Mouse (Mus musculus): ENCODE data around the gene Ndufv1. TPM values are rescaled to one million over a fixed set of nuclear protein-coding genes. Genes with fewer than 3 reads are reported as not detected.
A peak's percentile ranks its signal among the peaks of the same experiment; 100 is the strongest.
"Not testable (repeated sequence)": the region's sequence is repeated elsewhere in the genome, so short reads cannot be mapped to it uniquely, and the experiment has no call there.

Gene Ndufv1
- total RNA-seq, 2 experiments from 2014 or later, result 135 to 223 TPM

- not testable (repeated sequence) for ATAC-seq (replicated peaks; ENCODE audit: poor library complexity)
These were observed 31.5 kb upstream of the Ndufv1 start for GRCm38 (mm10) chr19:4044109-4044508.

GRCm38 (mm10) chr19:4042124-4042523, 29.5 kb upstream of the Ndufv1 start:
- no peak for ATAC-seq (replicated peaks; ENCODE audit: poor library complexity)

GRCm38 (mm10) chr19:4041500-4041899, 28.9 kb upstream of the Ndufv1 start:
- ATAC-seq (replicated peaks; ENCODE audit: poor library complexity), result not testable (repeated sequence)

GRCm38 (mm10) chr19:4040941-4041340, 28.3 kb upstream of the Ndufv1 start:
- ATAC-seq (replicated peaks; ENCODE audit: poor library complexity), result not testable (repeated sequence)

DNA sequence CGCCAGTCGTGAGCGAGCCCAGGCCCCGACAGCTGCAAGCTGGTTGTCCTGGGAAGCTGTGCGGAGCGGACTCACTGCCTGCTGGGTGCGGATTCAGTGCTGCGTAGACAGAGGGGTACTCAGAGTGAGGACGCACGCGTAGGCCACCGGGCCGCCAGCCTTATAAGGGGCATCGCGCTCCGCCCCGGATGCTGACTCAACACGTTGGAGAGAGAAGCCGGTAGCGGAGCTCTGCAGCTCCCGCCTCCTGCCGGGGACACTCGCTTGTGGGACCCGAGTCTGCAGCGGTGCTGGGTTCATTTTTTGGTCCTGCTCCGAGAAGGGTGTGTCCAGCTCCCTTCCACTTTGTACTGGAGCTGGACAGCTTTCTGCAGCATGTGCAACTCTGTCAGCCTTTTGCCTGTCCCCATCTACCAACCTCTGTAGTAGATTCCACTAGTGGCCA, 25.2 kb upstream of the Ndufv1 start, which contains the start of gene Gstp1:
Gene Gstp1 (minus strand): TSS at position 198 of the 445 bp plus-strand sequence.
- peak; percentile 99 for ATAC-seq (replicated peaks; ENCODE audit: poor library complexity)

GRCm38 (mm10) chr19:4037154-4037787, 24.7 kb upstream of the Ndufv1 start:
- not testable (repeated sequence) for ATAC-seq (replicated peaks; ENCODE audit: poor library complexity)

GRCm38 (mm10) chr19:4036327-4037045, 23.9 kb upstream of the Ndufv1 start:
- ATAC-seq (replicated peaks; ENCODE audit: poor library complexity), result no peak

GRCm38 (mm10) chr19:4033742-4034141, 21.1 kb upstream of the Ndufv1 start:
- ATAC-seq (replicated peaks; ENCODE audit: poor library complexity), result no peak

DNA sequence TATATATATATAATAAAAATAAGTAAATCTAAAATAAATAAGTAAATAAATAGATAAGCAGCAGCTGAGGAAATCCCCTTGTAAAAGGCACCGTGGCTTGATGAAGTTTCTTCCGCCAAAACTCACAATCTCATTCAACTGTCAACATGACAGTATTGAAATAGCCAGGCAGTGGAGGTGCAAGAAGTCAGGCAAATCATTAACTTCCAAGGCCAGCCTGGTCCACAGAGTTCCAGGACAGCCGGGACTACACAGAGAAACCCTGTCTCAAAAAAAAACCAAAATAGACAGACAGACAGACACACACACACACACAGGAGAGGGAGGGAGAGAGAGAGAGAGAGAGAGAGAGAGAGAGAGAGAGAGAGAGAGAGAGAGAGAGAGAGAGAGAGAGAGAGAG, 20.7 kb upstream of the Ndufv1 start:
- no peak for ATAC-seq (replicated peaks; ENCODE audit: poor library complexity)

- no peak for ATAC-seq (replicated peaks; ENCODE audit: poor library complexity)
These were observed 20.1 kb upstream of the Ndufv1 start for GRCm38 (mm10) chr19:4032668-4033067.

- no peak for ATAC-seq (replicated peaks; ENCODE audit: poor library complexity)
These were observed 15.0 kb upstream of the Ndufv1 start for GRCm38 (mm10) chr19:4027576-4027975.

DNA sequence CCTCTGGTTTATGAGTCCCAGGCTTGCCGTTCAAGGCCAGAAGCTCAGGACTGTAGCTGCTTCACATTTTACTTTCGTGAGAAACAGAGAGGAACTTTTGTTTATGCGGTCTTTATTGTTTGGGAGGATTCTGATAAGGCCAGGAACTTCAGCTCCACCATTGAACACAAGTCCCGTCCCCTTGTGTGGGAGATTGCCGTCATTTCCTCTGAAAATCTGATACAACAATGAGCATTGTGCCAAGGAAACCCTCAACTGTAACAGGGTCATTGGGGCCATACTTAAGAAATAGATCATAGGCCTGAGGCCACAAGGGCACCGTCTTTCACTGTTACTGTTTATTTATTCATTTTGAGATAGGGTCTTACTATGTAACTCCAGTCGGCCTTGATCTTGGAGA, 10.6 kb upstream of the Ndufv1 start:
- no peak for ATAC-seq (replicated peaks; ENCODE audit: poor library complexity)

DNA sequence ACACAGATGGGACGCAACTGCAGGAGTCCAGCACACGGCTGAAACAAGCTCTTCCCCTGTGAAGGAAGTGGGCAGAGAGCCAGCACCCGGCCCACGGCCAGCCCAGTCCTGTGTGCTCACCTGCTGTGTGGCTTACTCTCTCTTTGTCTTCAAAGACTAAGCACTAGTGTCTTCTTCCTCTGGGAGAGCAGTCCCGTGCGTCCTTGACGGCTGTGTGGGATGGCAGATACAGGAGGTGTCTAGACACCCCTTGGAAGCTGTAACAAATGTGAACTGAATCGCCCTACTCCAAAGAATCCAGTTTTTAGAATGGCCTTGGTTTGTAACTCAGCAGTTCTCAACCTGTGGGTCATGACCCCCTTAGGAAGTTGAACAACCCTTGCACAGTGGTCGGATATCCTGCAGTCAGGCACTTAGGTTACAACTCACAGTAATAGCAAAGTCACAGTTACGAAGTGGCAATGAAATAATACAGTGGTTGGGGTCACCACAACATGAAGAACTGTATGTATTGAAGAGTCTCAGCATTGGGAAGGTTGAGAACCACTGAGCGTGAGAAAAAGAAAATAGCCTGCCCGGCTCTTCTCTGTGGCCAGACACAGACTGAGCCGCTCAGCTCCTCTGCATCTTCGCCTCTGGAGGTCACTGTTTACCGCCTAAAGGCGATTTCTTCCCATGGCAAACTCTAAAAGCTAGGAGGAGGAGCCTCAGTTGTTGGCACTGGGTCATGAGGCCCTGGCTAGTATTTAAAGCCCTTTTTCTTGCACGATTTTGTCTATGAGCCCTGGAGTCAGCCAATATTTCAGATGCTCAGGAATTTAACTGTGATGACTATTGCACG, 6.4 kb upstream of the Ndufv1 start:
- peak; percentile 99 for ATAC-seq (replicated peaks; ENCODE audit: poor library complexity)

- ATAC-seq (replicated peaks; ENCODE audit: poor library complexity), result no peak
These were observed 5.4 kb upstream of the Ndufv1 start for GRCm38 (mm10) chr19:4017921-4018587.

DNA sequence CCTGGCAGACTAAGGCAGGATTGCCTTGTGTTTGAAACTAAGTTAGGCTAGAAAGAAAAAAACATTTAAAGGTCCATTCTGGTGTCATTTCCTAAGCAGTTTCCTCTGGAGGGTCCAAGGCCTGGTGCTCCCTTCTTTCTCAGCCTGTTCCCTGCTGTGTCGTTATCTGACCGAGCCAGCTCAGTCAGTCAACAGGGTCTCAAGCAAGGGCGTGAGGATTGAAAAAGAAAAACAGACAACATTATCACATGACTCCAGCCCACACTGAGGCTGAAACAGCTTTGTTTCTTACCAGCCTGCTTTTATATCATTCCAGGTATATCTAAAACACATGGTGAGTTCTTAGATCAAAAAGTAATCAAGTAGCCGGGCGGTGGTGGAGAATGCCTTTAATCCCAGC, 3.0 kb upstream of the Ndufv1 start:
- ATAC-seq (replicated peaks; ENCODE audit: poor library complexity), result no peak

DNA sequence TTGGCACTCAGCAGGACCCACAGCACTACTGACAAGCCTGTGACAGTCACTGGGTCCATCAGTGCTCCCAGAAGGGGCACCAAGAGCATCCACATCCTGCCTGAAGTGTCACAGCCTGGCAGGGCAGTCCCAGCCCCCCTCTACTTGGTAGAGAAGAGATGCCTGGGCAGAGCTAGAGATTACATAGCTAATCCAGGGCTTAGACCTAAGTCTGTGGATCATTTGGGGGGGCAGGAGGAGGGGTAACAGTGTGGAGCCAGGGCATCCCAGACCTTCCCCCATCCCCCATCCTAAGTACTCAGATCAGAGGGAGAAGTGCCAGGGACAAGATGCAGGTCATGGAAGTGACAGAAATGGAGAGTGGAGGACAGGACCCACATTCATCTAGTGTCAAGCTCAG, 2.2 kb upstream of the Ndufv1 start:
- no peak for ATAC-seq (replicated peaks; ENCODE audit: poor library complexity)

GRCm38 (mm10) chr19:4013066-4013465, 460 bp upstream of the Ndufv1 start:
- ATAC-seq (replicated peaks; ENCODE audit: poor library complexity), result peak; percentile 10; the same call in 1 of the 2 replicates

DNA sequence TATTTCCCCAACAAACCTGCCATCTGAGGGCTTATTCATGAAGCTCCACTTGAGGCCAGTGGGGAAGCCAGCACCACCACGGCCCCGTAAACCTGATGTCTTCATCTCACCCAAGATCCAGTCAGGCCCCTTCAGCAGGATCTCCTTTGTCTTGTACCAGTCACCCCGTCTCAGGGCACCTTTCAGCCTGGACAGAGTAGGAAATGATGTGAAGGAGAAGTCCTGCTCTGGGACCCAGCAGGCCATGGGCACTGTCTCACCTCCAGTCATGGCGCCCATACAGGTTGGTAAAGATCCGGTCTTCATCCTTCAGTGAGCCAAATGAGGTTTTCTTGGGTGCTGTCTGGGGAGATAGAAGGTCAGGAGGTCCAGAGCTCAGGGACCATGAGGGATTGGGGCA, 1.5 kb downstream of the Ndufv1 start:
- ATAC-seq (replicated peaks; ENCODE audit: poor library complexity), result no peak

DNA sequence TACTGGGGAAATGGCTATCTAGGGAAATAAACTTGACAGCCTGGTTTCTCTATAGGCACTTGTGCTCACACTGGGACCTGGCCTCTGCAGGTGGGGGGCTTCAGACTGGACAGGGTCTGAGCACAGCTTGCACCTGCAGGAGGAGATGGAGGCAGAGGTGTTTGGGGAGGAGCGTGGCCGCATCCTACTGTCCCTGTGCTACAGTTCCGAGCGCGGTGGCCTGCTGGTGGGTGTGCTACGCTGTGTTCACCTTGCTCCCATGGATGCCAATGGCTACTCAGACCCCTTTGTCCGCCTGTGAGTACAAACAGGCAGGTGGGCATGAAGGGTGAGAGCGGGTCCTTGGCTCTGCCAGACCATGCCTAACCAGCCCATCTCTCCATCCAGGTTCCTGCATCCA, 6.6 kb downstream of the Ndufv1 start:
- no peak for ATAC-seq (replicated peaks; ENCODE audit: poor library complexity)

DNA sequence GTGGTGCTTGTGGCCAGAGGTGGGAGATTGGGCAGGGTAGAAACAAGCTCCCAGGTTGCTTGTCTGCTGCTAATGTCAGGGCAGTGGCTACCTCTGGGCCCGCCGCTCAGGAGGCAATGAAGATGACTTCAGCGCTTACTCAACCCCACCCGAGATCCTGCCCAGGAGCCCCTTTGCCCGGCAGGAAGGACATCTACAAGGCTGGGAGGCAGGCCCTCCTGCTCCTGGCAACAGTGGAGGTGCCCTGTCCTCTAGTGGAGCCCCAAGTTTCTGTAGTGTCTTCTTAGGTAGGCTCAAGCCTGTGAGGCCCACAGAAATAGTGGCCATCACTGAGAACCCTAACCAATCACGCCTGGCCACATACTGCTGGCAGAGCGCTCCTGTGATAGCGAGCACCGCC, 7.5 kb downstream of the Ndufv1 start:
- no peak for ATAC-seq (replicated peaks; ENCODE audit: poor library complexity)

DNA sequence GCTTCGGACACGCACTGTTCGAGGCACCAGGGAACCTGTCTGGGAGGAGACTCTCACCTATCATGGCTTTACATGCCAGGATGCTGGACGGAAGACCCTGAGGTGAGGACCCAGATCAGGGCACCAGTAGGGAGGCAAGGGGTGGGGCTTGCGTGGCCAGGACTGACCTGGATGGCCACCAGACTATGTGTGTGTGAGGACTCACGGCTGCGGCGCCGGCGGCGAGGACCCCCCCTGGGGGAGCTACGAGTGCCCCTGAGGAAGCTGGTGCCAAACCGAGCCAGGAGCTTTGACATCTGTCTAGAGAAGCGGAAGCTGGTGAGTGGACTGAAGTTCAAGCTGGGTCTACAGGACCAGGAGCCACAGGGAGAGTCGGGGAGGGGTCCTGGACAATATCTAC, 8.3 kb downstream of the Ndufv1 start:
- no peak for ATAC-seq (replicated peaks; ENCODE audit: poor library complexity)

Data from megakaryocyte progenitor cell, adult 5-6 weeks (primary cell).